In genomic region chr13:59704562-59704961, GRCm38 (mm10) we compare ENCODE assay signal across 9 mouse cellular contexts. TPM values are rescaled to one million over a fixed set of nuclear protein-coding genes. Genes with fewer than 3 reads are reported as not detected.
DNase-seq lines count a peak whose midpoint lies in the region; ATAC-seq lines count a peak whose summit lies in the region.
"Had no signal": no experiment of that assay in that cellular context is flagged by ENCODE, and none has a peak within 500 bp of the region (broad histone marks: within the 10 kb centered on the region; RNA-seq: fewer than 3 reads in every experiment).

No protein-coding gene starts in this region.

- ATAC-seq in forebrain, embryonic 12.5 days (ENCODE audit: low FRiP score): 0 out of 2 replicates have a peak, but pooled peaks have one; percentile 17
- no peak for ATAC-seq in forebrain, embryonic 11.5 days (replicated peaks; ENCODE audit: low FRiP score)
- ATAC-seq in cerebellum, adult (ENCODE audit: insufficient number of reproducible peaks, low FRiP score, low TSS enrichment): no peak

- no peaks in the 10 kb centered on the region; the same call in 1 of the 2 replicates for H3K27me3 ChIP-seq in forebrain, embryonic 12.5 days
- no peaks in the 10 kb centered on the region for H3K27me3 ChIP-seq in forebrain, embryonic 11.5 days (ENCODE audit: control insufficient read depth, insufficient read depth, low read length)

- H3K27ac ChIP-seq in forebrain, embryonic 12.5 days: no peak overlapping the region
- H3K27ac ChIP-seq in forebrain, embryonic 11.5 days (ENCODE audit: low read depth, low read length): no peak overlapping the region

- no peak for DNase-seq in forebrain, embryonic 11.5 days (ENCODE audit: low spot score)
- peak; percentile 26 to 32 for DNase-seq in right cerebral cortex, adult 2 months (ENCODE audit: low spot score in 2 of 2)
- no peak for DNase-seq in right cerebral cortex, postnatal 14 days
- peak; percentile 28 to 33 for DNase-seq in kidney, adult 8-10 months
- DNase-seq in lung, postnatal 36 days: peak; percentile 65
- no peak for DNase-seq in cerebellum, adult 11 months

- 56% methylated on average over 12 of the region's 12 CpGs for WGBS in forebrain, embryonic 12.5 days
- 68% methylated on average over 12 of the region's 12 CpGs for WGBS in forebrain, embryonic 11.5 days

- H3K9ac ChIP-seq in forebrain, embryonic 12.5 days: no peak overlapping the region
- no peak overlapping the region for H3K9ac ChIP-seq in forebrain, embryonic 11.5 days (ENCODE audit: low read length)

- H3K4me3 ChIP-seq in forebrain, embryonic 12.5 days (replicated peaks): no peak overlapping the region
- no peak overlapping the region for H3K4me3 ChIP-seq in forebrain, embryonic 11.5 days (ENCODE audit: low read depth, low read length)

- peaks cover 6% of the 10 kb centered on the region; the same call in 1 of the 2 replicates for H3K4me1 ChIP-seq in forebrain, embryonic 12.5 days
- no peaks in the 10 kb centered on the region for H3K4me1 ChIP-seq in forebrain, embryonic 11.5 days (replicated peaks; ENCODE audit: control insufficient read depth, insufficient read depth, low read length)

- no peak overlapping the region for H3K4me2 ChIP-seq in forebrain, embryonic 12.5 days
- no peak overlapping the region for H3K4me2 ChIP-seq in forebrain, embryonic 11.5 days (ENCODE audit: low read depth, low read length, severe bottlenecking)

- H3K9me3 ChIP-seq in forebrain, embryonic 12.5 days: no peaks in the 10 kb centered on the region
- H3K9me3 ChIP-seq in forebrain, embryonic 11.5 days (ENCODE audit: control insufficient read depth, low read length): no peaks in the 10 kb centered on the region

- no peaks in the 10 kb centered on the region for H3K36me3 ChIP-seq in forebrain, embryonic 12.5 days (replicated peaks)
- no peaks in the 10 kb centered on the region for H3K36me3 ChIP-seq in forebrain, embryonic 11.5 days (ENCODE audit: control insufficient read depth, insufficient read depth, low read length)

RNA-seq across cellular contexts. Expression of gene Spata31d1a, which starts 5.6 kb away (rescaled TPM):
- 0.17 and 0.28 TPM in 2 replicates for polyA plus RNA-seq in forebrain, embryonic 12.5 days (2016; fragmentation: Nextera tagmentation; extraction: Ambion mirVana)
- polyA plus RNA-seq in forebrain, embryonic 11.5 days (2014; fragmentation: Nextera tagmentation; extraction: Ambion mirVana): not detected in 2 replicates
- polyA plus RNA-seq: C2C12 had no signal

RNA-seq across cellular contexts. Expression of gene Spata31d1b, which starts 7.5 kb away (rescaled TPM):
- polyA plus RNA-seq in forebrain, embryonic 12.5 days (2016; fragmentation: Nextera tagmentation; extraction: Ambion mirVana): not detected in 2 replicates
- not detected in 2 replicates for polyA plus RNA-seq in forebrain, embryonic 11.5 days (2014; fragmentation: Nextera tagmentation; extraction: Ambion mirVana)
- polyA plus RNA-seq: C2C12 had no signal

RNA-seq across cellular contexts. Expression of gene 4921517D22Rik, which starts 10.7 kb away (rescaled TPM):
- polyA plus RNA-seq in forebrain, embryonic 12.5 days (2016; fragmentation: Nextera tagmentation; extraction: Ambion mirVana): not detected in 2 replicates
- not detected in 2 replicates for polyA plus RNA-seq in forebrain, embryonic 11.5 days (2014; fragmentation: Nextera tagmentation; extraction: Ambion mirVana)
- polyA plus RNA-seq: C2C12 had no signal

RNA-seq across cellular contexts. Expression of gene Spata31d1d, which starts 27.0 kb away (rescaled TPM):
- polyA plus RNA-seq in forebrain, embryonic 12.5 days (2016; fragmentation: Nextera tagmentation; extraction: Ambion mirVana): not detected in 2 replicates
- polyA plus RNA-seq in forebrain, embryonic 11.5 days (2014; fragmentation: Nextera tagmentation; extraction: Ambion mirVana): not detected in 2 replicates
- polyA plus RNA-seq: C2C12 had no signal

RNA-seq across cellular contexts. Expression of gene Golm1, which starts 29.0 kb away (rescaled TPM):
- 109 and 114 TPM in 2 replicates for polyA plus RNA-seq in forebrain, embryonic 12.5 days (2016; fragmentation: Nextera tagmentation; extraction: Ambion mirVana)
- 131 and 133 TPM in 2 replicates for polyA plus RNA-seq in forebrain, embryonic 11.5 days (2014; fragmentation: Nextera tagmentation; extraction: Ambion mirVana)

Comparison
In these comparisons a context has a peak if more than half of its experiments do, and no peak if none do; other contexts are left out.
1. DNase-seq: peak in right cerebral cortex, adult 2 months (2 of 2), kidney, adult 8-10 months (2 of 2) and lung, postnatal 36 days (single experiment); none in forebrain, embryonic 11.5 days (single experiment), right cerebral cortex, postnatal 14 days (single experiment) and cerebellum, adult 11 months (single experiment).